Mouse (Mus musculus): ENCODE results near the gene Tap2.

DNA sequence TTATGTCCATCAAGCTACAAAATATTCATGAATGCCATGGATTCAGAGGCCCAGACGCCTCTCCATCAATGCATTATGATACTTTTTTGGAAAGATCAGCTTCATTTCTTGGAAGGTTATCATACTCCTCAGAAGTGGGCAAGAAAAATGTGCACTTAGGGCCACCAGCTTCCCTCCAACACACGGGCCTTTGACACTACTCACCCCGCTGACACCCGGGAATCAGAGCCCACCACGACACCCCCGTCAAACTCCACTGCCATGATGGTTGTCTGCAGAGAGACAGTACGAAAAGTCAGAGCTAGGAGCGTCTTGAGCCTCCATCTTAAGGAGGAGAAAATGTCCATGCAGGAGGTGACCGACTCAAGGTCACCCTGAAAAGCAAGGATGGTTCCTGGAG lies 17.8 kb upstream of the Tap2 start:
- no peak for TF ChIP-seq CTCF (IDR thresholded peaks at IDR 0.05; ENCODE audit: low read depth)
- no peak for TF ChIP-seq EP300 (IDR thresholded peaks at IDR 0.05; ENCODE audit: low read depth)

Measured in heart, postnatal 0 days (tissue).